Mouse (Mus musculus): Measurements from ENCODE around the gene Lrrc8c. TPM values are rescaled to one million over a fixed set of nuclear protein-coding genes. Genes with fewer than 3 reads are reported as not detected.

The Lrrc8c gene
- polyA plus RNA-seq, 1 experiment: 8.5 TPM

- no peak for DNase-seq (ENCODE audit: extremely low spot score in 1 of 2, low spot score in 1 of 2)
Observed at GRCm38 (mm10) chr5:105545126-105545525, 25.9 kb downstream of the Lrrc8c start.

GRCm38 (mm10) chr5:105547115-105547514, 27.9 kb downstream of the Lrrc8c start:
- DNase-seq (ENCODE audit: extremely low spot score in 1 of 2, low spot score in 1 of 2): peak in 1 of 2 experiments; percentile 19

GRCm38 (mm10) chr5:105551808-105552207, 32.6 kb downstream of the Lrrc8c start:
- no peak for DNase-seq (ENCODE audit: extremely low spot score in 1 of 2, low spot score in 1 of 2)

GRCm38 (mm10) chr5:105556291-105556690, 37.1 kb downstream of the Lrrc8c start:
- DNase-seq (ENCODE audit: extremely low spot score in 1 of 2, low spot score in 1 of 2): no peak

GRCm38 (mm10) chr5:105557346-105557745, 38.2 kb downstream of the Lrrc8c start:
- no peak for DNase-seq (ENCODE audit: extremely low spot score in 1 of 2, low spot score in 1 of 2)

GRCm38 (mm10) chr5:105557777-105558240, 38.6 kb downstream of the Lrrc8c start:
- peak in 1 of 2 experiments; percentile 53 for DNase-seq (ENCODE audit: extremely low spot score in 1 of 2, low spot score in 1 of 2)

GRCm38 (mm10) chr5:105558517-105558916, 39.3 kb downstream of the Lrrc8c start:
- DNase-seq (ENCODE audit: extremely low spot score in 1 of 2, low spot score in 1 of 2): no peak

GRCm38 (mm10) chr5:105561926-105562325, 42.7 kb downstream of the Lrrc8c start:
- DNase-seq (ENCODE audit: extremely low spot score in 1 of 2, low spot score in 1 of 2): peak in 1 of 2 experiments; percentile 46

- no peak for DNase-seq (ENCODE audit: extremely low spot score in 1 of 2, low spot score in 1 of 2)
Observed at GRCm38 (mm10) chr5:105564761-105565160, 45.6 kb downstream of the Lrrc8c start.

GRCm38 (mm10) chr5:105565824-105566223, 46.6 kb downstream of the Lrrc8c start:
- DNase-seq (ENCODE audit: extremely low spot score in 1 of 2, low spot score in 1 of 2): no peak

- no peak for DNase-seq (ENCODE audit: extremely low spot score in 1 of 2, low spot score in 1 of 2)
Observed at GRCm38 (mm10) chr5:105566852-105567412, 47.7 kb downstream of the Lrrc8c start.

- no peak for DNase-seq (ENCODE audit: extremely low spot score in 1 of 2, low spot score in 1 of 2)
Observed at GRCm38 (mm10) chr5:105568043-105568747, 49.0 kb downstream of the Lrrc8c start.

GRCm38 (mm10) chr5:105569168-105569567, 50.0 kb downstream of the Lrrc8c start:
- no peak for DNase-seq (ENCODE audit: extremely low spot score in 1 of 2, low spot score in 1 of 2)

- DNase-seq (ENCODE audit: extremely low spot score in 1 of 2, low spot score in 1 of 2): no peak
Observed at GRCm38 (mm10) chr5:105572160-105572692, 53.0 kb downstream of the Lrrc8c start.

- DNase-seq (ENCODE audit: extremely low spot score in 1 of 2, low spot score in 1 of 2): no peak
Observed at GRCm38 (mm10) chr5:105572876-105573275, 53.7 kb downstream of the Lrrc8c start.

GRCm38 (mm10) chr5:105574835-105575234, 55.6 kb downstream of the Lrrc8c start:
- no peak for DNase-seq (ENCODE audit: extremely low spot score in 1 of 2, low spot score in 1 of 2)

- DNase-seq (ENCODE audit: extremely low spot score in 1 of 2, low spot score in 1 of 2): no peak
Observed at GRCm38 (mm10) chr5:105575839-105576238, 56.7 kb downstream of the Lrrc8c start.

- no peak for DNase-seq (ENCODE audit: extremely low spot score in 1 of 2, low spot score in 1 of 2)
Observed at GRCm38 (mm10) chr5:105580909-105581308, 61.7 kb downstream of the Lrrc8c start.

GRCm38 (mm10) chr5:105585929-105586328, 66.7 kb downstream of the Lrrc8c start:
- no peak for DNase-seq (ENCODE audit: extremely low spot score in 1 of 2, low spot score in 1 of 2)

GRCm38 (mm10) chr5:105586655-105587054, 67.5 kb downstream of the Lrrc8c start:
- no peak for DNase-seq (ENCODE audit: extremely low spot score in 1 of 2, low spot score in 1 of 2)

- DNase-seq (ENCODE audit: extremely low spot score in 1 of 2, low spot score in 1 of 2): no peak
Observed at GRCm38 (mm10) chr5:105587471-105587870, 68.3 kb downstream of the Lrrc8c start.

- DNase-seq (ENCODE audit: extremely low spot score in 1 of 2, low spot score in 1 of 2): no peak
Observed at GRCm38 (mm10) chr5:105588683-105589082, 69.5 kb downstream of the Lrrc8c start.
